Mouse (Mus musculus) heart, embryonic 12.5 days (tissue): ENCODE data around the gene Pigp. TPM values are rescaled to one million over a fixed set of nuclear protein-coding genes. Genes with fewer than 3 reads are reported as not detected.

Experiments
- ATAC-seq: fragments of 200-750 bp; cut with Nextera tagmentation; 2 replicates; pipeline ENCODE4 v1.8.0; 2017; ENCODE audit warnings: moderate TSS enrichment, moderate library complexity; ENCODE audit not compliant: insufficient number of reproducible peaks, low FRiP score
- H3K27ac ChIP-seq: fragments of 300-500 bp; sonication (generic); 2 replicates; pipeline ENCODE4 v1.5.1; 2016; ENCODE audit warnings: mild to moderate bottlenecking, moderate library complexity; ENCODE audit not compliant: poor library complexity, severe bottlenecking
- H3K27me3 ChIP-seq: fragments of 300-500 bp; sonication (generic); replicated peaks from 2 replicates; pipeline ENCODE4 v1.6.1; 2016; ENCODE audit warnings: mild to moderate bottlenecking, moderate library complexity
- H3K36me3 ChIP-seq: fragments of 300-500 bp; sonication (generic); 2 replicates; pipeline ENCODE4 v1.6.1; 2016; ENCODE audit warnings: mild to moderate bottlenecking, moderate library complexity
- H3K4me1 ChIP-seq: fragments of 300-500 bp; sonication (generic); replicated peaks from 2 replicates; pipeline ENCODE4 v1.6.1; 2016; ENCODE audit warnings: mild to moderate bottlenecking
- H3K4me2 ChIP-seq: fragments of 300-500 bp; sonication (generic); 2 replicates; pipeline ENCODE4 v1.6.1; 2016; ENCODE audit warnings: mild to moderate bottlenecking, moderate library complexity
- H3K4me3 ChIP-seq: fragments of 300-500 bp; sonication (generic); 2 replicates; pipeline ENCODE4 v1.5.1; 2016; ENCODE audit warnings: mild to moderate bottlenecking
- H3K9ac ChIP-seq: fragments of 300-500 bp; sonication (generic); 2 replicates; pipeline ENCODE4 v1.6.1; 2016; ENCODE audit warnings: mild to moderate bottlenecking, moderate library complexity
- H3K9me3 ChIP-seq: fragments of 300-500 bp; sonication (generic); replicated peaks from 2 replicates; pipeline ENCODE4 v1.6.1; 2016; ENCODE audit warnings: mild to moderate bottlenecking, moderate library complexity
- WGBS: fragments of 180-500 bp; shearing (Covaris S2); methylation state at CpG from one replicate; pipeline ENCODE4 v1.1.7; 2016; 5-methylcytosine and 5-hydroxymethylcytosine counted together
- polyA plus RNA-seq: library from polyadenylated mRNA; unstranded; fragments of >200 nt; fragmentation: Nextera tagmentation; extraction: Ambion mirVana; gene quantifications from 2 replicates; pipeline ENCODE4 v1.2.1, GENCODE M21; 2016

Gene Pigp
- polyA plus RNA-seq, 1 experiment from 2014 or later: 111 TPM

DNA sequence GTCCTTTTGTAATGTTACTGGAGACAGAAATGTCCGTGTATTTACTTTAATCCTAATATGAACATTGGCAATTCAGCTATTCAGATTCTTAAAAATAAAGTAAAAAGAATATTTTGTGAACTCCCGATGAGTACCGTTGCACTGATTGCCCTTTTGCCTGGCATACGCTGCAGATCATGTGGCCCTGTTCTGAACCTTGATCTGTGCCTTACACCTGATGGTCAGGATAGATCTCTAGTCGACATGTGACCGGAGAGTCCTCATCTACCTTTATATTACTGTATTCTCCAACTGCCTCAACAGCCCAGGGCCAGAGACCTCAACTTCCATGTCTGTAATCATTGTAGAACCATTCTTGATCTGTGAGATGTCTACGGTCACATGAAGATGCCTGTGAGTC, 16.0 kb upstream of the Pigp start:
- H3K9ac ChIP-seq: no peak overlapping the region
- no peak for ATAC-seq
- 0 out of 2 replicates have a peak, but pooled peaks cover 6% of the 10 kb centered on the region for H3K4me1 ChIP-seq
- WGBS: 90% methylated on average over 7 of the region's 7 CpGs
- H3K27ac ChIP-seq: no peak overlapping the region
- H3K4me3 ChIP-seq: no peak overlapping the region
- H3K27me3 ChIP-seq: no peaks in the 10 kb centered on the region
- H3K4me2 ChIP-seq: no peak overlapping the region
- peaks cover 12% of the 10 kb centered on the region for H3K36me3 ChIP-seq
- no peaks in the 10 kb centered on the region for H3K9me3 ChIP-seq

DNA sequence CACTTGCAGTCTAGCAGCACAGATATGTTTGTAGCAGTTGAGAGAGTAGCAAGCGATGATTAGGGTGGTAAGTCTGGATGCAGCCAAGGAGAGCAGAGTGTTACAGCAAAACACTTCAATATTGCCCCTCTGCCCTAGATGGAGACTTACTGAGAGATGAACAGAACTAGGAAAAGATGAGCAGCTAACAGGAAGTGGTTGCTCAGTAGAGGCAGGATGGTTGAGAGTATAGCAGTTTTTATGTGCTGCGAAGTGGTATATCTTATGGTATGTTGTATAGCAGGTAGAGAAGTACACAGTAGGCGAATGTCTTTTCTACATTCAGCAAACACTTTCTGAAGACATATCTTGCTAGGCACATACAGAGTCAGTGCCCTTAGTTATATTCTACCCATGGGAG, 11.6 kb upstream of the Pigp start:
- ATAC-seq: no peak
- Histone ChIP-seq H3K36me3 (peaks cover 7% of the 10 kb centered on the region), H3K27me3 (no peaks in the 10 kb centered on the region), H3K9me3 (no peaks in the 10 kb centered on the region), H3K4me1 (peaks cover 30% of the 10 kb centered on the region), H3K4me2 (no peak overlapping the region), H3K9ac (no peak overlapping the region), H3K4me3 (no peak overlapping the region), H3K27ac (no peak overlapping the region)
- WGBS: 91% methylated on average over 3 of the region's 3 CpGs

DNA sequence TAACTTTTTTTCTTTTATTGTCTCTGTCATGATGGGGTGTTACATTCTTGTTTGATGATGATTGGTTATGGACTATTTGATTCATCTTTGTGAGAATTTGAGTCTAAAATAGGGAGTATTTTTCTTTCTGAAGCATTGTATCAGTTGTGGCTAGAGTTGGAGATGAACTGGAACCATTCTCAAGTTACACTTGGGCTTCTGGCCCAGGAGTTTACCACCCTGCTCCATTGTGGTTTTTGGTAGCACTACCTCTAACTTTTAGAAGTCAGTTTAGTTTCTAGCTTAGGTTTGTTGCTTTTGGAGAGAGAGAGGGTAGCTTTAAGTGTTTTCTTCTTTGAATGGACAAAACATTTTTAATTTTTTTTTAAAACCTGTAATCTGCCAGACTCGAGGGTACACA, 7.7 kb upstream of the Pigp start:
- Histone ChIP-seq H3K9ac (no peak overlapping the region), H3K36me3 (no peaks in the 10 kb centered on the region), H3K4me1 (peaks cover 41% of the 10 kb centered on the region), H3K9me3 (no peaks in the 10 kb centered on the region), H3K27me3 (no peaks in the 10 kb centered on the region), H3K4me3 (no peak overlapping the region), H3K27ac (no peak overlapping the region), H3K4me2 (no peak overlapping the region)
- WGBS: 49% methylated on average over 1 of the region's 1 CpGs
- ATAC-seq: no peak

DNA sequence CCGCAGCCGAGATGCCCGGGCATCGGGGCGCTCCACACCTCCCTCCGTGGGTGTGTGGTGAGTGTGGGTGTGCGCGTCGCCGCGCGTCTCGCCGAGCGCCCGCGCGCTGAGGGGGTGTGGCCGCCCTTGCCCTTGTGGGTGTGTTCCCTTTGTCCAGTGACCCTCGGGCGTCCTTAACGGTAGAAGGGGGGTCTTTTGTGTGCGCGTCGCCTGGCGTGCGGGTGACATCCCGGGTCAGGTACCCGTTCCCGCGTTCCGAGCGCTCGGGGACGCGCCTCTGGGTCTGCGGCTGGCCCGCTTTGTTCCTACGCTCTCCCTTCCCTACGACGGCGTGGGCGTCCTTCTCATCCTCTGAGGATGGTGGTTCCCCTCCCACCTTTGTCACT, 734 bp downstream of the Pigp start:
- peaks cover 17% of the 10 kb centered on the region for H3K4me1 ChIP-seq
- H3K9ac ChIP-seq: peak overlapping the region; percentile 87
- peak overlapping the region; percentile 68 for H3K4me2 ChIP-seq
- H3K36me3 ChIP-seq: peaks cover 4% of the 10 kb centered on the region; the same call in 1 of the 2 replicates
- WGBS: 0% methylated on average over 43 of the region's 43 CpGs
- peak; percentile 89 for ATAC-seq
- no peaks in the 10 kb centered on the region for H3K9me3 ChIP-seq
- H3K27ac ChIP-seq: peak overlapping the region; percentile 93
- H3K4me3 ChIP-seq: peak overlapping the region; percentile 66
- no peaks in the 10 kb centered on the region for H3K27me3 ChIP-seq

DNA sequence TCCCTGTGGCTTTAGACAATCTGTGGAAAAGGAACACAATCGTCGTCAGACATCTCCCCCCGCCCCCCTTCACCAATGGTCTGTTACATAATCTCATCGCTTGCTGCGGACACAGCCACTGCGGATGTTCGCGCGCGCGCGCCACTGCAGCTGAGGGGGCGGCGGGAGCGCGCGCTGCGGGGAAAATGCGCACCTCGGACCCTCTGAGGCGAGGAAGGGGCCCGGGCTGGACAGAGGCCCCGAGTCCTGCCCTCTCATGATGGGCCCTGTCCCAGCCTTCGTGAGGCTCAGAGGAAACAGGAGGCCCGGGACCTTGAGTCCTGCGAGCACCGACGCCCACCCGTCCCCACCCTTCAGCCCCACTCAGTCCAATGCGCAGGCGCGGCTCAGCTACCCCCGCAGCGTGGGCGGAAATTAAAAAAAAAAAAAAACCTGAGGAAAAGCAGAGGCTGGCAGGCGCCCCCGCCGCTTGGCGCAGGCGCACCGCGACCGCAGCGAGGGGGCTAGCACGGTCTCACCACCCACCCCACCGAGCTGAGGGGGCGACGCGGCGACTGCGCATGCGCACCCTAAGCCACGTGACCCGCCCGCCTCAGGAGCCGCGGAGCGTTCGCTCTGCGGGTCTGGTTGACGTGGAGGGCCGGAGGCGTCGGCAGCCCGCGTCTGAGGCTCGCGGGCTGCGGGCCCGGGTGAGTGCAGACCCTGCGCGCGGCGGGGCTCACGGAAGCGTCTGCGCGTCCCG, 1.3 kb downstream of the Pigp start, which contains the start of gene Ttc3:
Gene Ttc3 (plus strand): TSS at position 446 of the 742 bp plus-strand sequence.
- peak within 1 kb of the TSS; percentile 93 for H3K27ac ChIP-seq
- no peaks in the 10 kb centered on the region for H3K9me3 ChIP-seq
- peak within 1 kb of the TSS; percentile 68 for H3K4me2 ChIP-seq
- peak; percentile 90 for ATAC-seq
- H3K4me3 ChIP-seq: peak within 1 kb of the TSS; percentile 66
- peak within 1 kb of the TSS; percentile 87 for H3K9ac ChIP-seq
- H3K36me3 ChIP-seq: peaks cover 4% of the 10 kb centered on the region; the same call in 1 of the 2 replicates
- no peaks in the 10 kb centered on the region for H3K27me3 ChIP-seq
- under 1% methylated on average over 75 of the region's 79 CpGs for WGBS
- peaks cover 17% of the 10 kb centered on the region for H3K4me1 ChIP-seq

DNA sequence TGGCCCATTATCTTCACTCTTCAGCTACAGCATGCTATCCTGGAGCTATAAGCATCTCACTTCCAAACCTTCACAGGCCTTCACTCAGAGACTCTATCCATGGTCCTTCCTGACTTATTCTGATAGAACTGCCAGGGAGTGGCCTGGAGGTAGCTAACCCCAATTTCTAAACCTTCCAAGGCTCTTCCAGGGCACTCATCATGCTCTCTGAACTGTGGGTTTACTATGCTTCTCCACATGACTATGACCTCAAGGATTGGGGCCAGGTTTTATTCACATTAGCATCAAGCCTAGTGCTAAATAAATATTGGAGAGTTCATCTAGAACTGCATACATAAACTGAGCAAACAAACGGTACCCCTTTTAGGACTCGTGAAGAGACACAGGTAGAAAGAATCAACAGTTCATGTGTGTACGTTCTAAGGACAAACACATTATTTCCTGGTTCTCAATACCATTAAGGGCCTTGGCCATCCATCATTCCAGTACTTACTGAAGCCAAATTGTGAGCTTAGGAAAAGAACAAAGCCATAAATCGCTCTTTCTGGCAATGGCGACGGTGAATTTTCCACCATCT, 2.0 kb downstream of the Pigp start:
- peak overlapping the region; percentile 66 for H3K4me3 ChIP-seq
- WGBS: 12% methylated on average over 6 of the region's 6 CpGs
- no peaks in the 10 kb centered on the region for H3K27me3 ChIP-seq
- no peak for ATAC-seq
- H3K9me3 ChIP-seq: no peaks in the 10 kb centered on the region
- peaks cover 16% of the 10 kb centered on the region for H3K4me1 ChIP-seq
- peak overlapping the region; percentile 68 for H3K4me2 ChIP-seq
- H3K27ac ChIP-seq: peak overlapping the region; percentile 93
- peaks cover 7% of the 10 kb centered on the region; the same call in 1 of the 2 replicates for H3K36me3 ChIP-seq
- peak overlapping the region; percentile 87 for H3K9ac ChIP-seq

DNA sequence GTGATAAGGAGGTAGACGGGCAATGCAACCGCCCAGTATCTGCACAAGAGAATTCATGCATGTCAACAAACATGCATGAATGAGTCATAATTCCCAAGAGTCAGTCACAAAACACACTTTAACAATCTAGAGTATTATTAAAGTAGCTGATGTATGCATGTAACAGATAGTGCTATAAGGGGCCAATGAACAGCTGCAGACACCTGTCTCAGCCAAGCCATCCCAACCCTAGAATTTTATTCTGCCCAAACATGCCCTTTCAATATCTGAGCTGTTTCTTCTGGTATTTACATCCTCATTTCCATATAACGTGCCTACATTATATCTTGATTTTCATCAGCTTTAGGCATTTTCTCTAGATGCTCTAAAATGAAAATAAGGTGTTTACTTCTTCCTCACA, 6.2 kb downstream of the Pigp start:
- Histone ChIP-seq H3K36me3 (peaks cover 14% of the 10 kb centered on the region; the same call in 1 of the 2 replicates), H3K9me3 (no peaks in the 10 kb centered on the region), H3K27ac (no peak overlapping the region), H3K4me2 (no peak overlapping the region), H3K9ac (no peak overlapping the region), H3K27me3 (no peaks in the 10 kb centered on the region), H3K4me1 (peaks cover 30% of the 10 kb centered on the region), H3K4me3 (no peak overlapping the region)
- WGBS: 84% methylated on average over 3 of the region's 3 CpGs
- ATAC-seq: no peak

DNA sequence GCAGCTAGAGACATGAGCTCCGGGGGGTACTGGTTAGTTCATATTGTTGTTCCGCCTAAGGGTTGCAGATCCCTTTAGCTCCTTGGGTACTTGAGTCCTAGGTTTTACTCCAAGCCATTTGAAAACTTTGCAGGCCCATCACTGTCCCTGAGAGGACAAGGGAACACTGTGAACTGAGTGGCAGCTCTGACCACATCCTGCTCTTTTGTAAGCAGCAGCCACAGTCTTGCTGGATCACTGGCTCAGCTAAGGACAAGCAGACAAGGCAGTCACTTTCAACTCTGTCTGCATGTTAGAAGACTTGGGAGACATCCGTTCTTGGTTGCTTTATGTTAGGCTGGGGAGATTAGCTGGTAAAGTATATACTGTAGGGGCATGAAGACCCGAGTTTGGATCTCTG, 7.8 kb downstream of the Pigp start:
- H3K27ac ChIP-seq: 0 out of 2 replicates have a peak overlapping the region, but pooled peaks have one; percentile 8
- H3K4me1 ChIP-seq: peaks cover 21% of the 10 kb centered on the region
- peaks cover 14% of the 10 kb centered on the region; the same call in 1 of the 2 replicates for H3K36me3 ChIP-seq
- 78% methylated on average over 4 of the region's 4 CpGs for WGBS
- H3K9me3 ChIP-seq: no peaks in the 10 kb centered on the region
- H3K4me3 ChIP-seq: no peak overlapping the region
- no peak for ATAC-seq
- H3K9ac ChIP-seq: no peak overlapping the region
- no peaks in the 10 kb centered on the region for H3K27me3 ChIP-seq
- H3K4me2 ChIP-seq: no peak overlapping the region

DNA sequence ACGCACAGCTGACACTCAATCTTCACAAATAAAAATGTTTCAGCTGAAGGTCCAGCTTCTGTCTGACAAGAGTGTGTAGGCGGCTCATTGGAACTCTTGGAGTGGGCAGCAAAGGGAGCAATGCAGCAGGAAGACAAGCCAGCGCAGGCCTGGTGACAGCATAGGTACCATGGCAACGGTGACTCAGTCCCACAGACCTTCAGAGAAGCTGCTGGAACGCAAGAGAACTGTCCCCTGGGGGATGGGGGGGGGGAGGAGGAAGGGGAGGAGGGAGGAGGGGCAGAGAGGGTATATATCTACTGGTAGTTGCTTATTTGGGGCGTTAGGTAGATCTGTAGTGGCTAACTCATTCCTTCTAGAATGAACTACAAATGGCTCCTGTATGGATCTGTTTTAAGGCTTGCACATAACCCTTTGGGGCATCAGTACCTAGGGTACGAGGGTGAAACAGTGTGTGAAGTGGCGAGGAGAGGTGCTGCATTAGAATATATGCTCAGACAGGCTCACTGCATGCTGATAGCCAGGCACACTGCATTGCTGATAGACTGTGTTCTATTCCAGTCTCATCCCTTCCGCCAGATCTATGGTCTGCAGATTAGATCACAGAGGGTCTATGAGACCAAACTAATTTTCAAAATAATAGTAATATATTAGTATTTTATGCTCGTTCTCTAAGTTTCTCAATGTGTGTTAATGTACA, 9.3 kb downstream of the Pigp start:
- H3K4me1 ChIP-seq: peaks cover 20% of the 10 kb centered on the region
- 31% methylated on average over 10 of the region's 10 CpGs for WGBS
- peak overlapping the region; percentile 60; the same call in 1 of the 2 replicates for H3K27ac ChIP-seq
- H3K9me3 ChIP-seq: no peaks in the 10 kb centered on the region
- H3K27me3 ChIP-seq: no peaks in the 10 kb centered on the region
- peak; percentile 87 for ATAC-seq
- peak overlapping the region; percentile 40 for H3K4me2 ChIP-seq
- peaks cover 14% of the 10 kb centered on the region; the same call in 1 of the 2 replicates for H3K36me3 ChIP-seq
- no peak overlapping the region for H3K9ac ChIP-seq
- H3K4me3 ChIP-seq: no peak overlapping the region

DNA sequence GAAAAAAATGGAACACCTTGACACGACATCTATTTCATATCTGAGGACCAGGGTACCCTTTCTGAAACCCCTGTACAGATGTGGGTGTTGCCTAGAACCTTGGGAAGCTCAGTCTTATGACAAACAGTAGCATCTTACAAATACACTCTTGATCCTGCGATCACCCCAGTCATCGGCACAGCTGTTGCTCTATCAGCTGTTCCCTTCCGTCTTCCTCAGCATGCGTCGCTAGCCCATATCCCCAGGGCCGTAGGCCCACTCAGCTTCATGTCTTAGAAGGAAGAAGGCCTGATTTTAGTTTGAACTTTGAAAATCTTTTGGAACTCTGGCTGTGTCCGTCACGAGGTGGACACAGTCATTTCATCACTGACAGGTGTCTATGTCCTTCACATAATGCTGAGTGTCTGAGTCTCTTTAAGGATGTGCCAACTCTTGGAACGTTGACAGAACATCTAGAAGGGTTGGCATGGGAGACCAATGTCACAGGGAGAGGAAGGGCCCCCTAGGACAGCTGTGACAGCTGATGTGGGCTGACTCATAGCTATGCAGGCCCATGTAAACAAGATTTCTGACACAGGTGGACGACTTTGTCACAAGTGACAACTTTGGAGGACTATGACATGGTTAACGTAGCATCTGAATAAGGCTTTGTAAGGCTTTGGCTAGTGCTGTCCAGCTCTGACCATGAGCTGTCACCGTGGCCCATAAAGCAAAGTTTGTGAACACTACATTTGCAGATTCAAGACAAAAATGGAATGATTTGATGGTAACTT, 10.9 kb downstream of the Pigp start:
- H3K4me1 ChIP-seq: peaks cover 20% of the 10 kb centered on the region
- H3K9ac ChIP-seq: no peak overlapping the region
- peaks cover 10% of the 10 kb centered on the region; the same call in 1 of the 2 replicates for H3K36me3 ChIP-seq
- no peaks in the 10 kb centered on the region for H3K9me3 ChIP-seq
- ATAC-seq: no peak
- H3K4me2 ChIP-seq: no peak overlapping the region
- H3K27ac ChIP-seq: no peak overlapping the region
- WGBS: 81% methylated on average over 13 of the region's 13 CpGs
- no peaks in the 10 kb centered on the region for H3K27me3 ChIP-seq
- no peak overlapping the region for H3K4me3 ChIP-seq
